ENCODE assay signal across 8 mouse cellular contexts in genomic region chr6:145578457-145579185, GRCm38 (mm10). TPM values are rescaled to one million over a fixed set of nuclear protein-coding genes. Genes with fewer than 3 reads are reported as not detected.
DNase-seq lines count a peak whose midpoint lies in the region; ATAC-seq lines count a peak whose summit lies in the region.

No protein-coding gene starts in this region.

- peaks cover 17% of the 10 kb centered on the region for H3K4me1 ChIP-seq in heart, embryonic 11.5 days (ENCODE audit: control insufficient read depth, insufficient read depth, low read length)
- H3K4me1 ChIP-seq in hindbrain, embryonic 13.5 days (replicated peaks) = peaks cover 24% of the 10 kb centered on the region
- H3K4me1 ChIP-seq in limb, embryonic 15.5 days = peaks cover 13% of the 10 kb centered on the region

- H3K9ac ChIP-seq in heart, embryonic 11.5 days (ENCODE audit: low read depth, low read length) = no peak overlapping the region
- no peak overlapping the region for H3K9ac ChIP-seq in hindbrain, embryonic 13.5 days
- H3K9ac ChIP-seq in limb, embryonic 15.5 days = no peak overlapping the region

- H3K36me3 ChIP-seq in heart, embryonic 11.5 days (ENCODE audit: control insufficient read depth, insufficient read depth, low read length) = no peaks in the 10 kb centered on the region
- H3K36me3 ChIP-seq in hindbrain, embryonic 13.5 days = no peaks in the 10 kb centered on the region
- no peaks in the 10 kb centered on the region for H3K36me3 ChIP-seq in limb, embryonic 15.5 days

- intact Hi-C loops in heart, postnatal 10 days (cut with DNase I) = no loop called here
- intact Hi-C loops in left cerebral cortex, postnatal 14 days (cut with DNase I) = no loop called here

- 49% methylated on average over 10 of the region's 10 CpGs for WGBS in heart, embryonic 11.5 days (ENCODE audit: insufficient replicate concordance)
- WGBS in hindbrain, embryonic 13.5 days = 35% methylated on average over 10 of the region's 10 CpGs
- 27% methylated on average over 10 of the region's 10 CpGs for WGBS in limb, embryonic 15.5 days

- H3K27ac ChIP-seq in heart, embryonic 11.5 days (ENCODE audit: low read depth, low read length) = no peak overlapping the region
- peak overlapping the region; percentile 37 for H3K27ac ChIP-seq in hindbrain, embryonic 13.5 days
- H3K27ac ChIP-seq in limb, embryonic 15.5 days = 0 out of 2 replicates have a peak overlapping the region, but pooled peaks have one; percentile 1

- no peak for ATAC-seq in heart, embryonic 11.5 days (replicated peaks; ENCODE audit: insufficient number of reproducible peaks, low FRiP score, low TSS enrichment)
- no peak for ATAC-seq in hindbrain, embryonic 13.5 days (ENCODE audit: low FRiP score)
- no peak for ATAC-seq in limb, embryonic 15.5 days (ENCODE audit: insufficient number of reproducible peaks, low FRiP score, low TSS enrichment, low read depth)

- no peaks in the 10 kb centered on the region for H3K27me3 ChIP-seq in heart, embryonic 11.5 days (ENCODE audit: control insufficient read depth, insufficient read depth, low read length)
- H3K27me3 ChIP-seq in hindbrain, embryonic 13.5 days = 0 out of 2 replicates have a peak, but pooled peaks cover 2% of the 10 kb centered on the region
- no peaks in the 10 kb centered on the region for H3K27me3 ChIP-seq in limb, embryonic 15.5 days

- H3K4me2 ChIP-seq in heart, embryonic 11.5 days = 0 out of 2 replicates have a peak overlapping the region, but pooled peaks have one; percentile 5
- H3K4me2 ChIP-seq in hindbrain, embryonic 13.5 days = no peak overlapping the region
- H3K4me2 ChIP-seq in limb, embryonic 15.5 days = no peak overlapping the region

- H3K9me3 ChIP-seq in heart, embryonic 11.5 days (replicated peaks; ENCODE audit: control insufficient read depth, low read length) = no peaks in the 10 kb centered on the region
- no peaks in the 10 kb centered on the region for H3K9me3 ChIP-seq in hindbrain, embryonic 13.5 days
- no peaks in the 10 kb centered on the region for H3K9me3 ChIP-seq in limb, embryonic 15.5 days

- DNase-seq in heart, postnatal 10 days = no peak
- peak; percentile 71 for DNase-seq in adrenal gland, postnatal 10 days
- DNase-seq in thymus, postnatal 25 days = no peak
- no peak for DNase-seq in spleen, postnatal 4 days (ENCODE audit: low spot score in 2 of 2)
- no peak for DNase-seq in left cerebral cortex, postnatal 14 days (ENCODE audit: low spot score in 2 of 2)

- no peak overlapping the region for H3K4me3 ChIP-seq in heart, embryonic 11.5 days (ENCODE audit: low read depth, low read length)
- H3K4me3 ChIP-seq in hindbrain, embryonic 13.5 days = no peak overlapping the region
- H3K4me3 ChIP-seq in limb, embryonic 15.5 days = no peak overlapping the region

RNA-seq across cellular contexts. Expression of gene Lmntd1, which starts 35.5 kb away (rescaled TPM):
- polyA plus RNA-seq in heart, embryonic 11.5 days (2014; fragmentation: Nextera tagmentation; extraction: Ambion mirVana) = 4.5 and 8.0 TPM in 2 replicates
- 1 to 10 TPM; 1.5 TPM for total RNA-seq in heart, postnatal 10 days (2021)
- total RNA-seq in adrenal gland, postnatal 10 days (2021) = 1 to 10 TPM; 1.2 to 1.7 TPM
- 0.75 and 1.00 TPM in 2 replicates for polyA plus RNA-seq in hindbrain, embryonic 13.5 days (2015; fragmentation: Nextera tagmentation; extraction: Ambion mirVana)
- 0.86 TPM in 2 replicates for polyA plus RNA-seq in limb, embryonic 15.5 days (2015; fragmentation: Nextera tagmentation; extraction: Ambion mirVana)
- 1 to 10 TPM; 2.2 to 2.4 TPM for total RNA-seq in left cerebral cortex, postnatal 14 days (2021)

RNA-seq across cellular contexts. Expression of gene Tuba3b, which starts 36.9 kb away (rescaled TPM):
- polyA plus RNA-seq in heart, embryonic 11.5 days (2014; fragmentation: Nextera tagmentation; extraction: Ambion mirVana) = not detected in 2 replicates
- under 1 TPM; 0.27 to 0.38 TPM for total RNA-seq in heart, postnatal 10 days (2021)
- total RNA-seq in adrenal gland, postnatal 10 days (2021) = not detected
- not detected in 2 replicates for polyA plus RNA-seq in hindbrain, embryonic 13.5 days (2015; fragmentation: Nextera tagmentation; extraction: Ambion mirVana)
- not detected in 2 replicates for polyA plus RNA-seq in limb, embryonic 15.5 days (2015; fragmentation: Nextera tagmentation; extraction: Ambion mirVana)
- total RNA-seq in left cerebral cortex, postnatal 14 days (2021) = not detected
